Mouse (Mus musculus) olfactory bulb, adult 2 months (tissue): Measurements from ENCODE around the gene Bmpr1a.

ENCODE experiments used
- CTCF ChIP-seq: fragments of 200-500 bp; IDR thresholded peaks from 2 replicates; pipeline ENCODE4 v1.5.1; 2012; ENCODE audit warnings: low read depth, mild to moderate bottlenecking, low read length, moderate library complexity; ENCODE audit not compliant: insufficient read depth
- POLR2A ChIP-seq: fragments of 200-500 bp; IDR thresholded peaks from 2 replicates; pipeline ENCODE4 v1.6.1; 2012; ENCODE audit warnings: mild to moderate bottlenecking, low read depth, low read length, moderate library complexity; ENCODE audit not compliant: insufficient read depth

- TF ChIP-seq CTCF (no peak), POLR2A (no peak)
Observed at GRCm38 (mm10) chr14:34453648-34454047, 49.5 kb downstream of the Bmpr1a start.
